Mouse (Mus musculus): Measurements from ENCODE around the gene Amz2. TPM values are rescaled to one million over a fixed set of nuclear protein-coding genes. Genes with fewer than 3 reads are reported as not detected.

Gene Amz2
- 0.22 and 0.26 TPM in 2 replicates for polyA plus RNA-seq (2012)

- H3K4me3 ChIP-seq (replicated peaks), result peak within 1 kb of the TSS; percentile 92
- no peaks in the 10 kb centered on the region for H3K27me3 ChIP-seq (ENCODE audit: control insufficient read depth)
- peaks cover 4% of the 10 kb centered on the region for H3K9me3 ChIP-seq (ENCODE audit: control insufficient read depth, low read length)
- H3K4me1 ChIP-seq (ENCODE audit: control insufficient read depth), result peaks cover 24% of the 10 kb centered on the region
- TF ChIP-seq GATA1 (IDR thresholded peaks at IDR 0.05; ENCODE audit: low read length) (no peak), TAL1 (IDR thresholded peaks at IDR 0.05; ENCODE audit: low read length) (no peak)
- peaks cover 24% of the 10 kb centered on the region for H3K36me3 ChIP-seq (ENCODE audit: control insufficient read depth)
These were observed at the start of gene Amz2 for GRCm38 (mm10) chr11:109425392-109426271. Gene Amz2 (plus strand): TSS chr11:109425946.

GRCm38 (mm10) chr11:109376484-109377143 is 49.1 kb upstream of the Amz2 start:
- H3K36me3 ChIP-seq (ENCODE audit: control insufficient read depth), result peaks cover 31% of the 10 kb centered on the region

GRCm38 (mm10) chr11:109377477-109377876 is 48.3 kb upstream of the Amz2 start:
- no peak overlapping the region for H3K4me3 ChIP-seq (replicated peaks)
- peaks cover 58% of the 10 kb centered on the region for H3K4me1 ChIP-seq (ENCODE audit: control insufficient read depth)
- no peaks in the 10 kb centered on the region for H3K27me3 ChIP-seq (ENCODE audit: control insufficient read depth)
- no peak for TF ChIP-seq GATA1 (IDR thresholded peaks at IDR 0.05; ENCODE audit: low read length)
- no peak for TF ChIP-seq TAL1 (IDR thresholded peaks at IDR 0.05; ENCODE audit: low read length)
- H3K36me3 ChIP-seq (ENCODE audit: control insufficient read depth), result peaks cover 26% of the 10 kb centered on the region
- no peaks in the 10 kb centered on the region for H3K9me3 ChIP-seq (ENCODE audit: control insufficient read depth, low read length)

More at GRCm38 (mm10) chr11:109376484-109377143, 49.1 kb upstream of the Amz2 start:
- no peaks in the 10 kb centered on the region for H3K27me3 ChIP-seq (ENCODE audit: control insufficient read depth)
- peaks cover 57% of the 10 kb centered on the region for H3K4me1 ChIP-seq (ENCODE audit: control insufficient read depth)
- TF ChIP-seq GATA1 (IDR thresholded peaks at IDR 0.05; ENCODE audit: low read length) (no peak), TAL1 (IDR thresholded peaks at IDR 0.05; ENCODE audit: low read length) (no peak)
- no peaks in the 10 kb centered on the region for H3K9me3 ChIP-seq (ENCODE audit: control insufficient read depth, low read length)
- no peak overlapping the region for H3K4me3 ChIP-seq (replicated peaks)

GRCm38 (mm10) chr11:109378051-109378450 is 47.7 kb upstream of the Amz2 start:
- Histone ChIP-seq H3K36me3 (ENCODE audit: control insufficient read depth) (peaks cover 24% of the 10 kb centered on the region), H3K9me3 (ENCODE audit: control insufficient read depth, low read length) (no peaks in the 10 kb centered on the region), H3K27me3 (ENCODE audit: control insufficient read depth) (no peaks in the 10 kb centered on the region), H3K4me3 (replicated peaks) (no peak overlapping the region), H3K4me1 (ENCODE audit: control insufficient read depth) (peaks cover 60% of the 10 kb centered on the region)
- TF ChIP-seq GATA1 (IDR thresholded peaks at IDR 0.05; ENCODE audit: low read length) (no peak), TAL1 (IDR thresholded peaks at IDR 0.05; ENCODE audit: low read length) (no peak)

- H3K4me1 ChIP-seq (ENCODE audit: control insufficient read depth), result peaks cover 45% of the 10 kb centered on the region
- H3K9me3 ChIP-seq (ENCODE audit: control insufficient read depth, low read length), result no peaks in the 10 kb centered on the region
- H3K36me3 ChIP-seq (ENCODE audit: control insufficient read depth), result peaks cover 9% of the 10 kb centered on the region
These were observed 45.1 kb upstream of the Amz2 start for GRCm38 (mm10) chr11:109380662-109381061.

GRCm38 (mm10) chr11:109385296-109385695 is 40.5 kb upstream of the Amz2 start:
- H3K4me3 ChIP-seq (replicated peaks), result no peak overlapping the region
- no peaks in the 10 kb centered on the region for H3K9me3 ChIP-seq (ENCODE audit: control insufficient read depth, low read length)
- TF ChIP-seq GATA1 (IDR thresholded peaks at IDR 0.05; ENCODE audit: low read length), result no peak
- TF ChIP-seq TAL1 (IDR thresholded peaks at IDR 0.05; ENCODE audit: low read length), result no peak
- peaks cover 15% of the 10 kb centered on the region for H3K36me3 ChIP-seq (ENCODE audit: control insufficient read depth)
- no peaks in the 10 kb centered on the region for H3K27me3 ChIP-seq (ENCODE audit: control insufficient read depth)
- peaks cover 31% of the 10 kb centered on the region for H3K4me1 ChIP-seq (ENCODE audit: control insufficient read depth)

More at GRCm38 (mm10) chr11:109380662-109381061, 45.1 kb upstream of the Amz2 start:
- no peak for TF ChIP-seq TAL1 (IDR thresholded peaks at IDR 0.05; ENCODE audit: low read length)
- TF ChIP-seq GATA1 (IDR thresholded peaks at IDR 0.05; ENCODE audit: low read length), result no peak
- no peaks in the 10 kb centered on the region for H3K27me3 ChIP-seq (ENCODE audit: control insufficient read depth)
- no peak overlapping the region for H3K4me3 ChIP-seq (replicated peaks)

- peaks cover 25% of the 10 kb centered on the region for H3K4me1 ChIP-seq (ENCODE audit: control insufficient read depth)
- H3K27me3 ChIP-seq (ENCODE audit: control insufficient read depth), result no peaks in the 10 kb centered on the region
- no peak for TF ChIP-seq TAL1 (IDR thresholded peaks at IDR 0.05; ENCODE audit: low read length)
- H3K4me3 ChIP-seq (replicated peaks), result no peak overlapping the region
- H3K36me3 ChIP-seq (ENCODE audit: control insufficient read depth), result peaks cover 36% of the 10 kb centered on the region
- no peaks in the 10 kb centered on the region for H3K9me3 ChIP-seq (ENCODE audit: control insufficient read depth, low read length)
These were observed 36.7 kb upstream of the Amz2 start for GRCm38 (mm10) chr11:109389046-109389445.

GRCm38 (mm10) chr11:109391200-109391599 is 34.5 kb upstream of the Amz2 start:
- Histone ChIP-seq H3K4me1 (ENCODE audit: control insufficient read depth) (peaks cover 19% of the 10 kb centered on the region), H3K27me3 (ENCODE audit: control insufficient read depth) (no peaks in the 10 kb centered on the region), H3K36me3 (ENCODE audit: control insufficient read depth) (peaks cover 57% of the 10 kb centered on the region), H3K4me3 (replicated peaks) (no peak overlapping the region), H3K9me3 (ENCODE audit: control insufficient read depth, low read length) (no peaks in the 10 kb centered on the region)
- TF ChIP-seq TAL1 (IDR thresholded peaks at IDR 0.05; ENCODE audit: low read length), result no peak
- no peak for TF ChIP-seq GATA1 (IDR thresholded peaks at IDR 0.05; ENCODE audit: low read length)

GRCm38 (mm10) chr11:109391760-109392159 is 34.0 kb upstream of the Amz2 start:
- Histone ChIP-seq H3K4me1 (ENCODE audit: control insufficient read depth) (peaks cover 18% of the 10 kb centered on the region), H3K27me3 (ENCODE audit: control insufficient read depth) (no peaks in the 10 kb centered on the region), H3K36me3 (ENCODE audit: control insufficient read depth) (peaks cover 63% of the 10 kb centered on the region), H3K4me3 (replicated peaks) (no peak overlapping the region), H3K9me3 (ENCODE audit: control insufficient read depth, low read length) (no peaks in the 10 kb centered on the region)
- TF ChIP-seq TAL1 (IDR thresholded peaks at IDR 0.05; ENCODE audit: low read length) (no peak), GATA1 (IDR thresholded peaks at IDR 0.05; ENCODE audit: low read length) (no peak)

Data from erythroblast, embryonic 14.5 days (primary cell).